Mouse (Mus musculus) embryo, embryonic 11.5 days (tissue): ENCODE results near the gene Cpm.

Source experiments
- DNase-seq: peaks from one replicate; pipeline ENCODE4 v3.0.0-alpha.2; 2012; ENCODE audit warnings: low read depth, low spot score

Gene Cpm

GRCm38 (mm10) chr10:117619041-117619861 is 10.0 kb upstream of the Cpm start:
- DNase-seq = no peak

GRCm38 (mm10) chr10:117619862-117620179 is 9.5 kb upstream of the Cpm start:
- no peak for DNase-seq

GRCm38 (mm10) chr10:117620530-117620929 is 8.8 kb upstream of the Cpm start:
- DNase-seq = no peak

- no peak for DNase-seq
These were observed 8.3 kb upstream of the Cpm start for GRCm38 (mm10) chr10:117620934-117621501.

- DNase-seq = no peak
These were observed 7.4 kb upstream of the Cpm start for GRCm38 (mm10) chr10:117621616-117622533.

GRCm38 (mm10) chr10:117623358-117623757 is 5.9 kb upstream of the Cpm start:
- DNase-seq = no peak

GRCm38 (mm10) chr10:117624222-117624621 is 5.1 kb upstream of the Cpm start:
- DNase-seq = no peak

GRCm38 (mm10) chr10:117624655-117625497 is 4.4 kb upstream of the Cpm start:
- no peak for DNase-seq

- DNase-seq = no peak
These were observed 3.6 kb upstream of the Cpm start for GRCm38 (mm10) chr10:117625500-117626296.

GRCm38 (mm10) chr10:117626297-117626613 is 3.0 kb upstream of the Cpm start:
- no peak for DNase-seq

- DNase-seq = no peak
These were observed 2.3 kb upstream of the Cpm start for GRCm38 (mm10) chr10:117626840-117627615.

- DNase-seq = no peak
These were observed 1.7 kb upstream of the Cpm start for GRCm38 (mm10) chr10:117627616-117627930.

- no peak for DNase-seq
These were observed 1.4 kb upstream of the Cpm start for GRCm38 (mm10) chr10:117627949-117628348.

- no peak for DNase-seq
These were observed 734 bp upstream of the Cpm start for GRCm38 (mm10) chr10:117628363-117629168.

GRCm38 (mm10) chr10:117630176-117630575 is 876 bp downstream of the Cpm start:
- DNase-seq = no peak

- DNase-seq = no peak
These were observed 1.5 kb downstream of the Cpm start for GRCm38 (mm10) chr10:117630810-117631209.

GRCm38 (mm10) chr10:117631562-117632259 is 2.4 kb downstream of the Cpm start:
- DNase-seq = no peak

GRCm38 (mm10) chr10:117632394-117632793 is 3.1 kb downstream of the Cpm start:
- DNase-seq = no peak
